Mouse (Mus musculus) MEL-GATA-1-ER (cell line): Measurements from ENCODE around the gene Zfp446.
A peak's percentile ranks its signal among the peaks of the same experiment; 100 is the strongest.

Source experiments
- DNase-seq: peaks from one replicate; pipeline ENCODE4 v3.0.0-alpha.2; 2012; ENCODE audit warnings: low read depth; ENCODE audit errors: extremely low read depth

Gene Zfp446

DNA sequence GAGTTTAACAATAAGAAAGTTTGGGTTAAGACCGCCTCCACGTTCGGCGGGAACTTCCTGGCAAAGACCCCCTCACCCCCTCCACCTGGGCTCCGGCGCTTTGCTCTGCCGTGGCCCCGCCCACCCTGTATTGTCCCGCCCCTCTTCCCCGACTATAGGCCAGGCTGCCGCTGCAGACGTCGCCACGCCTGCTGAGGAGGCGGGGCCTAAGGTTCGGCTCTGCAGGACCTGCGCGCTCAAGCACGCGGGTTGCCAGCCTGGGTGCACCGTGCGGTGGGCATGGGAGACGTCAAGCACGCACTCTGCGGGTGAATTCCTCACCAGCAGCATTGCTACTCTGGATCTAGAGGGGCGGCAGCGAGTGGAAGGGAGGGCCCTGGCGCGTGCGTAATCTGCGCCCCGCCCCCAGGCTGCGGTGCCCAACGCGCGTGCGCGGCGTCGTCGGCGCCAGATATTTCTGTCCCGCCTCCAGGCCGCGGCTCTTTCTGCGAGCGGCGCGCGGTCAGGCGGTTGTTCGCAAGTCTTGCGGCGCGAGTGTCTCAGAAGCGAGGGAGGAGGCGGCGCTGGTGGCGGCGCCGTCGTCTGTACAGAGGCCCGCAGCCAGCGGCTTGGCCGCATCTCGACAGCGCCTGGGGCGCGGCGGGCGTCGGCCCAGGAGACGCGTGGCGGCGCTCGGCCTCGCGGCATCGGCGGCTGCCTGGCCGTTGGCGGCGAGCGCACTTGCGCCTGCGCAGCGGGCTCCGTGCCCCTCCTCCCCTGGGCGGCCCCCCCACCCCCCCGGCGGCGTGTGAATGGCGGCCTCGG is 46.5 kb downstream of the Zfp446 start:
- peak; percentile 71 for DNase-seq

DNA sequence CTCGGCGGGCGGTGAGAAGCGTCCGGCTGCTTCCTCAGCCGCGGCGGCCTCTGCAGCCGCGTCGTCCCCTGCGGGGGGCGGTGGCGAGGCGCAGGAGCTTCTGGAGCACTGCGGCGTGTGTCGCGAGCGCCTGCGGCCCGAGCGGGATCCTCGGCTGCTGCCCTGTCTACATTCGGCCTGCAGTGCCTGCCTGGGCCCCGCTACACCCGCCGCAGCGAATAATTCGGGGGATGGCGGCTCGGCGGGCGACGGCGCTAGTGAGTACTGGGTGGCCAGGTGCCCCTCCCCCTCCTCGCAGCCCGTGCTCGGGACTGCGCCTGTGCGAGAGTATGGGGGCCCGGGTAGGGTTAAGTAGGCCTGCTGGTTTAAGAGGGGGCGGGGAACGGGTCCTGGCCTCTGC is 47.2 kb downstream of the Zfp446 start:
- DNase-seq = no peak

DNA sequence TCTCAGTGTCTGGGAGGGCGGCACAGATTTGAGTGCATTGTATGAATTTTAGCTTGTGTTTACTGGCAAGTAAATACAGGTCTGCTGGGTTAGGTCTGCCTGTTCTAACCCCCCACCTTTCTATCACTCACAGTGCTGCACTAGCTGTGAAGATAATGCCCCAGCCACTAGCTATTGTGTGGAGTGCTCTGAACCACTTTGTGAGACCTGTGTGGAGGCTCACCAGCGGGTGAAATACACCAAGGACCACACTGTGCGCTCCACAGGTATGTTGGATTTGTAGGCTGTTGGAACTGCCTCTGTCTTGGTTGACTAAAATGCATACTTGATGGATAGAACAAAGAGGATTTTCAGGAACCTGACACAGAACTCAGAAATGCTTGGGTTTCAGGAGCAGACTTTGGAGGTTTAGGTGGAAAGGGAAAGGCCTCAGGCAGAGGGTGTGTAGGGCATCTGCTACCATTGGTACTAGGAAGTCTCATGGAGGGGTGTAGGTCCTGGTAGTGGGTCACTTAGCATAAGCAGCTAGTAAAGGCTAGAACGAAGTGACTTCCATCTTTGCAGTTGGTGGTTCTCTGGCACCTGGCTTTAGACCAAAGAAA is 48.0 kb downstream of the Zfp446 start:
- no peak for DNase-seq

DNA sequence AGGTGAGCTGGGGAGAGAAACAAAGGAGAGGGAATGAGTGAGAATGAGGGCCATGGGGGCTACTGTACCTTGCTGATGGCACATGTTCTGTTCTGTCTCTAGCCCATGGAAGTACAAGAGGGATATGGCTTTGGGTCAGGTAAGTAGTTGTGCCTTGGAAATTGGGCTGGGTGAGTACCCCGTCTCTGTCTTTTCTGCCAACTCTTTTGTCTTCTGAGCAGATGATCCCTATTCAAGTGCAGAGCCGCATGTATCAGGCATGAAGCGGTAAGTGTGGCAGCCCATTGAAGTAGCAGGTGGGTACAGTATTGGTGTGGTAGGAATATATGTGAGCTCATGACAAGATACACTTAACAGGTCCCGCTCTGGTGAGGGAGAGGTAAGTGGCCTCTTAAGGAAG is 51.3 kb downstream of the Zfp446 start:
- no peak for DNase-seq

DNA sequence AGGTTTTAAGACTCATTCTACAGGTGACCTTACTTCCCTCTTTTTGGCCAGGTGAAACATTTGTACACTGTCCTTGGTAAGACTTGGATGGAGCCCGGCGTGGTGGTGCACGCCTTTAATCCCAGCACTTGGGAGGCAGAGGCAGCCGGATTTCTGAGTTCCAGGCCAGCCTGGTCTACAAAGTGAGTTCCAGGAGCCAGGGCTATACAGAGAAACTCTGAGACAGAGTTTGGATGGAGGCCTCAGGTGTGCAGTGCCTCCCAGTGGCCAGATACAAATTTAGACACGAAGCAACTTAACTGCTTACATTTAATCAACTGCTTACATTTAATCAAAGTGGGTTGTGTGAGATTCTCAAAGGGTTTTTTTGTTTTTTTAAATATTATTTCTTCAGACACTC is 53.4 kb downstream of the Zfp446 start:
- DNase-seq = no peak

DNA sequence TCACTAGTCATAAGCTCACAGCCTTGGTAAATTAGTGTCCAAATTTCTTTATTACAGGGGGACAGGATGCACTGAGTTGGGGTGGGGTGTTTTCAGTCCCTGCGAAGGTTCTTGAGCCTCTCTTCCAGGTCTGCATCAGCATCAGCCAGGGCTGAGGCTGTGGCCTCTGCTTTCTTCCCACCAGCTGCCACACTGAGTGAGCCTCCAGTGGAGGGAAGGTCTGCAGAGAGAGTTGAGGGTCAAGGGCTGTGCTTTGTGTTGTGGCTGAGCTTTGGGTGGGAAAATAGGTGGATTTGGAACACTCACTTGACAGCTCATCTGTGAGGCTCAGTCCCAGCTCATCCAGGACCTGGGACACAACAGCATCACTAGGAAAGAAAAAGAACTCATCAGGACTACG is 54.3 kb downstream of the Zfp446 start:
- no peak for DNase-seq

DNA sequence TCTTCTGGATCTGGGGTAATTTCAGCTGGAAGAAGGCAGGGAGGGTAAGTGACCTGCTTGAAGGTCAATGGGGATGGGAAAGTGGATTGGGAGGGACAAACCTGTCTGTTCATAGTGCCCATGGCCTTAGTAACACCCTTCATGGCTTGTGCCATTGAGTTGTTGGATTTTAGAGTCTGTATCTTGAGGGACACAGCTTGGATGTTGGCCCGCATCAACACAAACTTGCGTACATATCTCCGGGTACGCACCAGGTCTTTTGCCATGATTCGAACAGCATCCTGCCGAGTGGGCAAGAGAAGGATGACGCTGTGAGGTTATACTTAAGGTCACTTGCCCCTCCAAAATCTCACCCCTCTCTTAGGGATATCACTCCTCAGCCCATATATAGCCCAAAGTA is 54.9 kb downstream of the Zfp446 start:
- DNase-seq = no peak

DNA sequence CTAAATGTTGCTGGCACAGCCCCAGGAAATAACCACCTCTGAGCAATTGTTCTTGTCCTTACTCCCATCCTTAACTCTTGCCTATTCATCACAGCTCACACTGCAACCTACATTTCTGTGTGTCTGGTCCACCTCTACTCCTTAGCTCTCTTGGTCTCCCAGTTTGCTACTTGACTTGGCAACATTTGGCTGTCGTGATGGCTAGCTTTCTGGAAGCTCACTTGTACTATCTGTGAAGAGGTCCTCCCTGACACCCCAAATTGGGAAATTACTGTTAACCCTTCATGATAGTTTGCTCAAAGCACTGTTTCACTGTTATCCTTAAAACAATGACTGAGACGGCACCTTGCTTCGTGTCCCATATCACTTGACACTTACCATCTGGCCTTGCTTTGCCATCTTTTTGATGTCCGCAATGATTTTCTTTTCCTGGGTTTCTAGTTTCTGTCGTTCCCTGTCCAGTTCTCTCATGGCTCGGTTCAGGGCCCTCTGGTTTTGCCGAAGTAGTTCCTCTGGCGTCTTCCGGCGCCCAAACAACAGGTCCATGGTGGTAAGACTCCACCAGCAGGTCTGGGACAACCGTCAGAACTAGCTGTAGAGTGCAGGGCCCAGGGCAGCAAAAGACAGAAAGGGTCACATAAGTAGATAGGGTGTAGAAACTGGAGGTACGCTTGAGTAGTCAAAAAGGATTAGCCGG is 56.0 kb downstream of the Zfp446 start:
- no peak for DNase-seq

DNA sequence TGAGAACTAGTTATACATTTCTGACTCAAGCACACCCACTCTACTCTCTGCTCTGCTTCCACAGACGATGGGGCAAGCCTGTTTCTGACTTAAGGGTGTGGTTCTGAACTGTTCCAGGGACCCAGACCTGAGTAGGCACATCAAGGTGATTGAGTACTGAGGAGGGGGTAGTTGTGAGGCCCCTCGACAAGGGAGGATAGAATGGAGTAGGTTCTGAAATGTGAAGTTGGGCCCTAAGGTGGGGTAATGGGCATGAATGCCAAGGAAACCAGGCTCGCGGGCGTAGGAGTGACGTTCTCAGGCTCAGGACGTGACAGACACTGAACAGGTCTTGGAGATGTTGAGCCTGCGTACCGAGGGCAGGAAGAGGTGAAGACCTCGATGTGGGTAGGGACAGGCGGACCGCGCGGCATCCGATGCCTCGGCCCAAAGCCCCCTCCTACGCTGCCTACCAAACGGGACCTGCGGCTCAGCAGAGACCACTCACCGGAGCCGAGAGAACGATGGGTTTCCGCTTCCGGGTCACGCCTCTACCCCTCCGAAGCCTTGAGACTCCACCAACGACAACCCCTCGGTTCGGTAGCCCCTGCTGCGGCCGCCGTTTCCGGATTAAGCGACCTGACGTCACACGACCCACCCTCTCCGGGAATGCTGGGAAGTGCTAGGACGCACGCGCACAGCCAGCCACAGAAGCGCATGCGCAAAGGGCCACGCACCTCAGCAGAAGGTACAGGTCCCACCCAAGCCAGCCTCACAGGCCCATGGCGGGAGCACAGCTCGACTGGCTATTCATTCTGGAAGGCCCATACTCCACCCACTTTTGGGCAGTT is 56.7 kb downstream of the Zfp446 start, which contains the start of gene Chmp2a:
Gene Chmp2a, minus strand, starts transcription at position 660 of the 830 bp plus-strand sequence.
- peak; percentile 91 for DNase-seq
